Mouse (Mus musculus) left cerebral cortex, adult 9 months (tissue): ENCODE results near the gene Shox2.

ENCODE experiments used
- DNase-seq, 2 experiments: peaks; one replicate each; pipeline ENCODE4 v3.0.0; 2022; ENCODE audit warnings: low spot score in 2 of 2

Shox2 gene

GRCm38 (mm10) chr3:66981706-66982105 is at the start of gene Shox2:
Shox2 (minus strand) TSS chr3:66981771.
- no peak for DNase-seq

DNA sequence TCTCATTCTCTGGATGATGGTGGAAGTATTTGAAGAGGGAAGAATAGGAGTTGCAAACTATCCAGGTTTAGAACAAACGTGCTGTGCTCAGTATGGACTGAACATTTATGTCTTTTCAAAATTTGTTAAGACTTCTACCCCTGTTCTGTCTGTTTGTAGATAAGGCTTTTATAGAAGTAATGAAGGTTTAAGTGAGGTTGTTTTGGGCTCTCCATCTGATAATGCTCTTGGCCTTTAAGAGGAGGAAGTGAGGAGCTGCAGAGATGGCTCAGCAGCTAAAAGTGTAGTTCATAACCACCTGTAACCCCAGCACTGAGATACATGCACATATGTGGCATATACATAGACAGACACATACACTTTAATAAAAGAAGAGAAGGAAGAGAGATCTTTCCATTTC is 15.2 kb upstream of the Shox2 start:
- DNase-seq: no peak

GRCm38 (mm10) chr3:66986287-66986560 is 4.7 kb upstream of the Shox2 start:
- DNase-seq: no peak

GRCm38 (mm10) chr3:66985539-66986286 is 4.1 kb upstream of the Shox2 start:
- DNase-seq: peak; percentile 30 to 77

DNA sequence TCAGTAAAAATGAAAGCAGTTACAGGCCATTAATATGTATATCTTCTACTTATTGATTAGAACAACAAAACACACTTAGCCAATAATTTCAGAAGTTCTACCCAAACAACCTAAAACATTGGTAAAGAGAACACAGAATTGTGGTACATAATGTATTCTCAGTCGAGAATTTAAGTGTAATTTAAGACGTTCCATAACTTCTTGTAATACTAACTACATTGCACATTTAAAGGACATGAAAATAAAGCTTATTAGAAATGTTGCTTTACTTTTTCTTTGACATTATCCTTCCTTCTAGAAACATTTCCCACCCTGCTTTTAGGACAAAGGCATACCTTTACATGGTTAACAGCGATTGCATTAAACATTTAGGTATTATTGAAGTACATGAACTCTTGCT is 1.9 kb upstream of the Shox2 start:
- DNase-seq: no peak

DNA sequence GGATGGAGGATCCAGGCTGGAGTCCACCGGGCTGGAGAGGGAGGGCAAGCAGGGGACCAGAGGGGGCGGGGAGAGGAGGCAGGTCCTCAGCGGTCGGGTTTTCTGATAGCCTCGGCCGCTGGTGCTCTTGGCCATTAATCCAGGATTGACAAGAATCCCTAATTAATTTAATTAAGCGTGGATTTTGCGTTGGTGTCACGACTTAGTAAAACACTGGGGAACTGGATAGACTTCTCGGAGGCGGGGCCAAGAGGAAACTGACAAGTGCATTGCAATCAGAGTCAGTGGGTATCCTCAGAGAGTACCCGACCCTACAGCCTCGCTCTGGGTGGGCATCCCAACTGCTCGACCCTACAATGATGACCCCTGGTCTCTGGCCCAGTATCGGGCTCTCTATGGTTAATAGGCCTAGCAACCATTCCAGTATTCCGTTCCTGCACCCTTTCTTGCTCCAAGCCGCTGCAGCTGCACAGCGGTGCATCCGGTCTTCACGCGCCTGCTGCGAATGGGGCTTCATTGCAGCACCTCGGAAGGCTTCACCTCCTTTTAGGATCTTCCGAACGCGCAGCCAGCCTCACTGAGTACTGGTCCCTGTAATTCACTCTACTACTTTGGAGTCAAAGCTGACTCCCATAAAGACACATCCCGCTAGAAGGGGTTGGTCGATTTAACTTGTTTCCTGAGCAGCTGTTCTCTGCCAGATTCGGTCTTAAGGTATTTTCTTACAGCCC is 775 bp upstream of the Shox2 start:
- DNase-seq: no peak

DNA sequence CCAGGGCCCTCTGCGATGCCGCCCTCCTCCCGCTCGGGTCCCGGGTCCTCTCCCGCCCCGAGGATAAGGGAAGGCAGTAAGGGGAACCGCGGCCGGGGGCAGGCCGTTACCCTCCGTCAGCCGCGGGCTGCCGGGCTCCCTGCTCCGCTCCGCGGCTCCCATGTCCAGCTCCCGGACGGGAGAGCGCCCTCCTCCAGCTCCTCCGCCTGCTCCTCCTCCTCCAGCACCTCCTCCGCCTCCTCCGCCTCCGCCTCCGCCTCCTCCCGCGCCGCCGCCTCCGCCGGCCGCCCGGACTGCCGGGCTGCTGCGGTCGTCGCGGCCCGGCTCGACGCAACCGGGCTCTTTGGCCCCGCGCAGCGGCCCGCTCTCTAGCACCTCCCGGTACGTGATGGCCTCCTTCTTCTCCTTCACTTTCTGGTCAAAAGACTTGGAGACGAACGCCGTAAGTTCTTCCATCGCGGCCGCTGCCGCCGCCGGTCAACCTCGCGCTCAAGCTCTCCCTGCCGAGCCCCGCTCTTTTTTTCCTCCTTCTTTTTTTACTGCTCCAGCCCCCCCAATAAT is 390 bp downstream of the Shox2 start, which contains the start of gene Rsrc1:
Rsrc1 (plus strand) TSS at position 290 of the 561 bp plus-strand sequence.
- no peak for DNase-seq

GRCm38 (mm10) chr3:66980111-66980975 is 1.2 kb downstream of the Shox2 start:
- no peak for DNase-seq

DNA sequence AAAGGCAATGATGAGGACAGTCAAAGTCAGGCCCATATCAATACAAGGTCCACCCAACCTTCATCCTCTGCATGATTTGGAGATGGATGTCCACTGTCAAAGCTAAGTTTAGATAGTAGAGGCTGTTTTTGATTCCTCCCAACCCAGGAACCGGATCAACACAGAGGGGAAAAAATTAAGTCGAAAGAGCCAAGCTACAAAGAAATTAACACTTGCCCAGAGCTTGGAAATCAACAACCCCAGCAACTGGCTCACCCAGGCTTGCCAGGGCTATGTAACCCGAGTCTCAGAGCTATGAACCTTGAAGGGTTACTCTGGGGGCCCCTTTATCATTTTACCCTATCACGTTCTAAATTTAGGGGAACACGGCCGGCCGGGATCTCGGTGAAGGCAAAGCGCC is 2.1 kb downstream of the Shox2 start:
- no peak for DNase-seq

GRCm38 (mm10) chr3:66978457-66979381 is 2.9 kb downstream of the Shox2 start:
- DNase-seq: no peak

DNA sequence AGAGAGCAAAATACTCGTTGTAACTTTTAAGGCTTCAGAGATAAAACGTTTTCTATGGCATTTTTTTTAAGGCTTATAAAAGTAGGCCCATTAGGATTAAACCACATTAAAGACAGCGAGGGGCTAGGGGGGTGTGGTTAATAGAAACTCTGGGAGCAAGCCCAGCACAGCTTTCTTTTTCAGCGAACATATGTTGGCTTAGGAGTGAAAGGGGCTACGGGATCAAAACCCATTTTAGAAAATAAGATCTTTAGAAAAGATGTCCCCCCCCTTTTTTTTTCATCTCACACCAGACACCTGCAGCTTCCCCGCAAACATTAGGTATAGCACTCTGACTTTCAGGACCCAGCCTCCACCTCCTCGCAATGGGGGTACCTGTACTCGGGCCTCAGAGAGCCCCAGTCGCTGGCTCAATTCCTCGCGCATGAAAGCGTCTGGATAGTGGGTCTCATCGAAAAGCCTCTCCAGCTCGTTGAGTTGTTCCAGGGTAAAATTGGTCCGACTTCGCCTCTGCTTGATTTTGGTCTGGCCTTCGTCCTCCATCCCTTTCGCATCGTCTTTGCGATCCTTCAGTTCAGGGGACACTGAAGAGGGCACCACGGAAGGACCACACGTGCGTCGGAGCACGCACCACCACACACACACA is 3.6 kb downstream of the Shox2 start:
- DNase-seq: no peak

DNA sequence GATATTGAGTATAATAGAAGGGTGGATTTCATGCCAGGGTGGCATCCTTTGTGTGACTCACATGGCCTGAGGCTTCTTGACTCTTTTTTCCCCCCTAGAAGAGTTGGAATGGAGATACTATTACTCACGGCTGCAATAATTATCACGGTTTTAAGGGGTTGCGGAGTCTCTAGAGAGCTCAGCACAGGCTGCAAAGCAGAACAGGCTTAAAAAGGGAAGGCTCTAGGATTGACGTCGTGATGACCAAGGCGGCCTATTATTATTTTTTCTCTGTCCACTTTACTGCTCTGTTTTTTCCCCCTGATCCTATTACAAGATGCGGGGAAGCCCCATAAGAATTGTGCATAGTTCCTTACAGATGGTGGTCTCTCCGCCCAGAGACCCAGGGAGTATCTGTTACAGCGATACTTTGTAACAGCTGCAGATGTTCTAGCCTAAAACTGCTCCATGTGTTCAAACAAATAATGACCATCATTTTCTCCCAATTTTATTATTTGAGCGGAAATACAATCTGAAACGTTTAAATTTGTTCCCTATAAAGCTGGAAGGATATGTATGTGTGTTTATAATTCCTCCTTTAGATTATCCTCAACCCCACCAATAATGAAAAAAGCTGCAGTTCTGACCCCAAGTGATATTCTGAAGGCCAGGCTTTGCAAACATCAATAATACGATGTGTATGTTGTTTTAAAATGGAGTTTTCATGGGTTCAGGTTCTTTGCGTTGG is 4.5 kb downstream of the Shox2 start:
- DNase-seq: no peak

DNA sequence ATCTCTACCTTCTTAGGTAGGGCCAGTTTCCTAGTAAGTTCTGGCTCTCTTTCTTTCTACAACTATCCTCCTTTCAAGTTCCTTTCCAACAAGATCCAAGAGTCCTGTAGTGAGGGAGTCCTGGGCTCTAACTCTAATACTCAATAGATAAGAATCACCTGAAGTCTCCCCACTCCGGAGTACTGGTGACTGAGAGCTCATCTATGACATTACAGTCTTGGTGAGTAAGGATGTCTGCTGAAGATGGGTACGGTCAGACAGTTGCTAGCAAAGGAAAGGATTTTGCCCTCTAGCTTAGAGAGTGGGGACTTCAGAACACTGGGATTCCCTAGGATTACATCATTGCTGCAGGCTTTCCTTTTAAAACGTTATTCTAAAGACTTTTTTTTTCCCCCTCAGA is 7.1 kb downstream of the Shox2 start:
- DNase-seq: no peak

GRCm38 (mm10) chr3:66973391-66973943 is 8.1 kb downstream of the Shox2 start:
- no peak for DNase-seq

GRCm38 (mm10) chr3:66972191-66972950 is 9.2 kb downstream of the Shox2 start:
- DNase-seq: no peak

DNA sequence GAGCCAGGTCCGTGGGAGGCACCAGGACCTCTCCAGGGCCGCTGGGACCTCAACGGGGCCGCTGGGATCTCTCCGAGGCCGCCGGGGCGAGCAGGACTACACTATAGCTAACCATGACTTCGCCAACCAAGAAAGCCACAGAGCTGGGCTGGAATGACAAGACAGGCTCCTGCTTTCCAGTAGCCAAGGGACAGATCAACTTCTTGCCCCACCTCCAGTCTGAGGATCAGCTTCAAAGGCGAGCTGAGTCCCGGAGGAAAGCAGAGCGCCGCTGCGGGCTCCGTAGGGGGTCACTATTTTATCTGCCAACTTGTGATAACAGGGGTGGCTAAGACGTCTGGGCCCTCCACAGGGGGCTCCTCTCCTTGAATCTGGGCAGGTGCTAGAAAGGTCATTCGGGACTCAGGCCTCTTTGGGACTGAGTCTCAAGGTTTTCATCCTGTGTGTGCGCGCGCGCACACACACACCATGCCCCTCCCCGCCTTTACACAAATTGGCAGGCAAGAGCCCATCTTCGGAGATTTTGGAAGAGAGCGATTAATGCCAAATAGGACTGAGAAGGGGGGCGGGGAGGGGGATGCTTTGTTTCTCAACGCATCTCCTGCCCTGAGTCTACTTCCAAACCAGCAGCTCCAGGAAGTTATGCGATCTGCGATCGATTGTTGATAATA is 10.8 kb downstream of the Shox2 start:
- no peak for DNase-seq

DNA sequence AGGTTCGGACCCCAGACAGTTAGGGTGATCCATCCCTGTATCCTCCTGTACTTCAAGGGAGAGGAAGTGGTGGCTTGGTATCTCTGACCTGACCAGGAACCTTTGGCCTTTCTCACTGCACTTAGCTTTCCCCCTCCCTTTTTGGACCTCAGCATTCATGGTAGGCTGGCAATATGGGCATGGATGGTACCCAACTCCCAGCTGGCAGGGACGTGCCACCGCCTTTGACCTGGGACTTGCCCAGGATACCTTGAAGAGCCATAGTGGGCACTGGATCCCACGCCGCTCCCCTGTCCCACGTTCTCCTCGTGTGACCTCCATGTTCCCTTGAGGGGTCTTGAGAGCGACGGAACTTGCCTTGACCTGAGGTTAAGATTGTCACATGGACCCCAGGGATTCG is 11.3 kb downstream of the Shox2 start:
- no peak for DNase-seq

GRCm38 (mm10) chr3:66967508-66967907 is 14.1 kb downstream of the Shox2 start:
- DNase-seq: no peak
